Mouse (Mus musculus) CH12F3 (cell line): ENCODE data around the gene Dusp28.
"Not testable (repeated sequence)": the region's sequence is repeated elsewhere in the genome, so short reads cannot be mapped to it uniquely, and the experiment has no call there.

Source experiments
- in situ Hi-C: fragments of 300-500 bp; cut with MboI; formaldehyde crosslinking; loops from 2 replicates; pipeline ENCODE4 v1.14.3; 2020; ENCODE audit warnings: low sequenced_read_pairs

Gene Dusp28

DNA sequence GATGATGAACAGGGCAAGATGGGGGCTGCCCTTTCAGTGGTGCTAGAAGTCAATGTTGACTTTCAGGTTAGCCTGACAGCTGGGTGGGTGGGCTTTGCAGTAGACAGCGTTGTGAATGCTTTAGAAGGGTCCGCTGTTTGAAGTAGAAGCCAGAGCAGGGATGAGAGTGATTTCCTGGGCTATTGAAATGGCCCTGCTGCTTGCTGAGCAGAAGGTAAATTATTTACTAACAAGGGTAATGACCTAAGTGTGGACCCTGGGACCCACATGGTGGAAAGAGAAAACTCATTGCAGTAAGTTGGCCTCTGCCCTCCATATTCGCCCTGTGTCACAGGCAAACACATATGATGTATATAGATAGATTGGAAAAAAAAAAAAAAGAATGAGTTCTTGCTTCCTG, 29.7 kb downstream of the Dusp28 start:
- in situ Hi-C loops, result no loop called here

DNA sequence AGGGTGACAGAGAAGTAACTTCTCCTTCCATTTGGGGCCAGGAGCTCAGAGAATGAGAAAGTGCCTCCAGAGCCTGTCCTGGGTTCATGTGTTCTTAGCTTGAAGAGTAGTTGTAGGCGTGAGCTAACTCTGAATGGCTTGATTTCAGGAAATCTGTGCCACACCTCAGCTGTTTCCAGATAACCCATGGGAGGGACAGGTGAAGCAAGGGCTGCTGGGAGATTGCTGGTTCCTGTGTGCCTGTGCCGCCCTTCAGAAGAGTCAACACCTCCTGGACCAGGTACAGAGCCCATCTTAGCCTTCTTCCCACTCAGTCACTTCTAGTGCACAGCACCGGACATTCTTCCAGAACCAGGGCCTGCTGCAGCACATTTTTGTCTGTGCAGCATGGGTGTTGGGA, 31.0 kb downstream of the Dusp28 start:
- in situ Hi-C loops, result no loop called here

DNA sequence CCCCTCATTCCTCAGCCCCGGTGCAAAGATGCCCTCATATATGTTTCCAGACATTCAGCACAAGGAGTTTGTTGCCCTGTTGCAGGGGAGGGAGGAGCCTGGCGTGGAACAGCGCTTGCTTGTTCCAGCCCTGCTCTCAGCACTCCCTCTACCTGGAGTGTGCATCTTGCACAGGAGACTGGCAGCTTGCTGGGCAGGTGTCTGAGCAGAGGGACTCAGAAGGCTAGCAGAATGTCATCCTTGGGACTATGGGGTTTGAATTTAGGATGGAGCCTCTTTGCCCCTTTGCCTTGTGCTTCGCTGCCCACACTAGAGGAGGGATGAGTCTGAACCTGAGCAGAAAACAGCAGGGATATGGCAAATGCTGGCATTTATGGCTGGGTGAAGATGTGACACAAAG, 33.0 kb downstream of the Dusp28 start:
- in situ Hi-C loops, result no loop called here

DNA sequence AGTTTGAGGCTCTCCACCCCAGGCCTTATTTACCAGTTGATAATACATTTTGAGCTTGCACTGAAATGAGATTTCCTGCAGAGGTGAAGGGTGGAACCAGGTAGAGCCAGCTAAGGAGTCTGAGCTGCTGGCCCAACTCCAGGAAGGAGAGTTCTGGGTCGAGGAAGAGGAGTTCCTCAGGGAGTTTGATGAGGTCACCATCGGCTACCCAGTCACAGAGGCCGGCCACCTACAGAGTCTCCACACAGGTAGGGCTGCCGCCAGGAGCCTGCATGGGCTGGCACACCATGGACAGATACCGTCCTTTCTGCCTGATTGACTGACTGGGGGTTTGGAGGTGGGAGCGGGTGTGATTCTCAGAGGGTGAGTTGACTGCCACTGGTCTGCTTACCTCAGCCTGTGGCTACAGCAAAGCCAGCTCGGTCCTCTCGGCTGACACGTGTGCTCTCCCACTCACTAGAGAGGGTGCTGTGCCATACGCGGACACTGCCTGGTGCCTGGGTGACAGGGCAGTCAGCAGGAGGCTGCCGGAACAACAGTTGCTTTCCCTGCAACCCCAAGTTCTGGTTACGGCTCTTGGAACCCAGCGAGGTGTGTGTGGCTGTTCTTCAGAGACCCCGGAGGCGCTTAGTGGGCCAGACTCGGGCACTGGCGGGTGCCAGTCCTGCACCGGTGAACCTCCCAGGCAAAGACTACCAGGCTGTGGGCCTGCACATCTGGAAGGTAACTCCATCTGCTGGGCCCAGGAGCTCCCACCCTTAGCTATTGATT, 36.6 kb downstream of the Dusp28 start:
- in situ Hi-C loops, result no loop called here

DNA sequence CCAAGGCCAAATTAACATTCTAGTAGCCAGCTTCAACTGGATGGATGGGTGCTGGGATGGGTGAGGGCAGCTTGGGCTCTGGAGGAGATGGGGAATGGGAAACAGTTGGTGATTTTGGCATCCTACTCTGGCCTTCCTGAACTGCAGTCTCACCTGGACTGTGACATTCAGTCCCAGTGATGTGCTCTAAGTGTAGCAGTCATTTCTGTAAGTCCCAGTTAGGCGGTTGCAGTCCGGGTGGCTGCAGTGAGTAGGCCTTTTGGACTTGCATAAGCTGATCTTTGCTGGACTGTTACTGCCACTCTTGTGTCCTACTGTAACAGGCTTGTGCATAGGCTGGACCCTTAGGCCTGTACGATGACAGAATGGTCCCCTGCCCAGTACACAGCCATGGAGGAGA, 41.2 kb downstream of the Dusp28 start:
- in situ Hi-C loops, result no loop called here

DNA sequence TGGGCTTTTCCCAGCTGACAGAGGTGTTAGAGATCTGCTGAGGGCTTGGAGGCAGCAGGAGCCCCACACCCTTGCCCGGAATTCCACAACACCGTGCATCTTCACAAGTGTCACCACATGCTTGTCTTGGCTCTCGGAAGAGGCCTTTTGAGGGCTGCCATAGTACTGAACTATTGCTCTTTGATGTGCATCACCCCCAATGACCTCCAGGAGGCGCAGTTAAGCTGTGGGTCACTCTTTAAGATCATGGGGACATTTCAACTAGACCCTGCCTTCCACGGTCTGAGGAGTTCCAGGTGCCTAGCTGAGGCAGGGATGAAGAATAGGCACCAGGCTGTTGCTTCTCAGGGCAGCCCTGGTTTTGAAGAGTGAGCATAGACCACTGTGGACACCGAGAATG, 42.6 kb downstream of the Dusp28 start:
- in situ Hi-C loops, result no loop called here

DNA sequence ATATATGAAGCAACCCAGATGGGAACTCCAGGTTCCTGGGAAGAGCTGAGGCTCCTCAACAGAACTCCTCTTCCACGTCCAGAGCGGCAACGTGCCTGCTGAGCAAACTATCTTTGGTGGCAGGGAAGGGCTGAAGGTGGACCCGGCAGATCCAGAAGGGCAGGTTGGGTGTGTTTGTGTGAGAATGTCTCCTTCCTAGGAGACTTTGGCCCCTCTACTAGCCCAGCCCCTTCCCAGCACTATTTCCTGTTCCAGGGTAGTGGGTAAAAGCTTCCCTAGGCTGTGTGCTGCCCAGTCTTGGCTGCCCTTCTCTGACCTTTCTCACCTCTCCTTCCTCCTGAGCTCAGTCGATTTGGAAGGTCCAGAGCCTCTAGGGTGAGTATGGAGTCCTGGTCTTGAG, 43.8 kb downstream of the Dusp28 start, which contains the start of gene Gpr35:
Gene Gpr35 (plus strand): TSS at position 259 of the 400 bp plus-strand sequence.
- in situ Hi-C loops, result no loop called here

DNA sequence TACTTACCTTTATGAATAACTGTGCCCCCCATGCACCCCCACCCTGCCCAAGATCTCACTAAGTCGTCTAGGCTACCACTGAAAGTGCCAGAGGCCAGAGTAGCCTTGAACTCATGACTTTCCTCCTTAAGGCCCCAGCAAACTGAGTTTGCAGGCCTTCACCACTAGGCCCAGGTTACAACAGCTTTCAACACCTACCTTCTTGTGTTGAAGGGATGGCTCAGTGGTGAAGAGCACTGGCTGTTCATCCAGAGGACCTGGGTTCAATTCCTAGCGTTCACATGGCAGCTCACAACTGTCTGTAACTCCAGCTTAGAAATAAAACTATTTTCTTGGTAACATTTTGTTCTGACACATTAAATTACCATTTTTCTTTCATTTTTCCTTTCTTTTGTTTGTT, 46.9 kb downstream of the Dusp28 start:
- in situ Hi-C loops, result no loop called here

DNA sequence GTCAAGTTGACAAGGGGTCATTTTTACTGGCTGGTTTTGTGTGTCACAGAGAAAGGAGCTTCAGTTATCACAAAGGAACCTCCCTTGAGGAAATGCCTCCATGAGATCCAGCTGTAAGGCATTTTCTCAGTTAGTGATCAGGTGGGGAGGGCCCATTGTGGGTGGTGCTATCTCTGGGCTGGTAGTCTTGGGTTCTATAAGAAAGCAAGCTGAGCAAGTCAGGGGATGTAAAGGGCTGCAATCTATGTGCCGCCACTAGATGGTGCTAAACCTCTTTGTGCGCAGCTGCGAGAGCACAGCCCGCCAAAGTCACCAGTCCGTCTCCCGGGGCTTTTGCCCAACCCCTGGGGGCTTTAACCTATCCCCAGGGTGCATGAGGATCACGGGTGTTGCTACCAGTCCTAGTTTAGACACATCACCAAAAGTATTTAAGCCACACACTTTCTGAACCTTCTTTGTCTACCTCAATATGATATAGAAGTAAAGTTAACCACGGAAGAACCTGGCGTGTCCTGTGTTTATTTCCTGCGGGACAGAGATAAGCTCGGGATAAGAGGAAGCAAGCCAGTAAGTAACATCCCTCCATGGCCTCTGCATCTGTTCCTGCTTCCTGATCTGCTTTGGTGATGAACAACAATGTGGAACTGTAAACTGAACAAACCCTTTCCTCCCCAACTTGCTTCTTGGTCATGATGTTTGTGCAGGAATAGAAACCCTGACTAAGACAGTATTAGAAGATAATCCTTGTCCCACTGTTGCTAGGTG, 50.0 kb downstream of the Dusp28 start:
- in situ Hi-C loops, result not testable (repeated sequence)
